Mouse (Mus musculus): ENCODE measurements around the gene Zfp740. TPM values are rescaled to one million over a fixed set of nuclear protein-coding genes. Genes with fewer than 3 reads are reported as not detected.

The Zfp740 gene
- polyA plus RNA-seq, 1 experiment: 30.2 TPM

DNA sequence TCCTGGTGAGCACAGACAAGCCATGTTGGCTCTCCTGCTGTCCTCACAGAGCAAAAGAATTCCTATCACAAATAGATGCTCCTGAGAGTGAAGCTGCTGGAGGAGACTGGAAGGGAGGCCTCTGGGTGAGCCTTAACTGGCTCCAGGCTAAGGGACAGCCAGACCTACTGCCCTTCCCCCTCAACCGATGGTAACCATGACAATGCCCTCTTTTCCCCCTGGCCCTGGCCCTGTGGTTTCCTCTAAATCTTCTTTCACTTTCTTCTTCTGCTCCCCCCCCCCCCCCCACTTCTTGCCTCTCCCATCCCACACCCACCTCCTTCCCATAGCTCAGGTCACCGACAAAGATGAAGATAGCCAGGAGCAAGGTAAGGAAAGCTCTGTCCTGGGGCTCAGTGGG, 30.8 kb downstream of the Zfp740 start:
- 0% methylated on average over 2 of the region's 2 CpGs for WGBS
- Histone ChIP-seq H3K27ac (ENCODE audit: insufficient read depth, low read length) (peak overlapping the region; percentile 68), H3K4me1 (ENCODE audit: control insufficient read depth, insufficient read depth, insufficient read length) (peaks cover 40% of the 10 kb centered on the region), H3K36me3 (ENCODE audit: control insufficient read depth, insufficient read depth, low read length) (no peaks in the 10 kb centered on the region), H3K27me3 (ENCODE audit: control insufficient read depth, insufficient read depth, low read length) (no peaks in the 10 kb centered on the region), H3K4me3 (ENCODE audit: extremely low read depth, insufficient read depth, insufficient read length) (no peak overlapping the region; the same call in 1 of the 2 replicates)
- TF ChIP-seq POLR2A (IDR thresholded peaks at IDR 0.05; ENCODE audit: low read depth, low read length): no peak
- no peak for TF ChIP-seq CTCF (IDR thresholded peaks at IDR 0.05; ENCODE audit: extremely low read depth, insufficient read depth, insufficient read length, insufficient replicate concordance)
- DNase-seq (ENCODE audit: low read depth in 1 of 2, low spot score in 2 of 2): peak in 1 of 2 experiments; percentile 56

DNA sequence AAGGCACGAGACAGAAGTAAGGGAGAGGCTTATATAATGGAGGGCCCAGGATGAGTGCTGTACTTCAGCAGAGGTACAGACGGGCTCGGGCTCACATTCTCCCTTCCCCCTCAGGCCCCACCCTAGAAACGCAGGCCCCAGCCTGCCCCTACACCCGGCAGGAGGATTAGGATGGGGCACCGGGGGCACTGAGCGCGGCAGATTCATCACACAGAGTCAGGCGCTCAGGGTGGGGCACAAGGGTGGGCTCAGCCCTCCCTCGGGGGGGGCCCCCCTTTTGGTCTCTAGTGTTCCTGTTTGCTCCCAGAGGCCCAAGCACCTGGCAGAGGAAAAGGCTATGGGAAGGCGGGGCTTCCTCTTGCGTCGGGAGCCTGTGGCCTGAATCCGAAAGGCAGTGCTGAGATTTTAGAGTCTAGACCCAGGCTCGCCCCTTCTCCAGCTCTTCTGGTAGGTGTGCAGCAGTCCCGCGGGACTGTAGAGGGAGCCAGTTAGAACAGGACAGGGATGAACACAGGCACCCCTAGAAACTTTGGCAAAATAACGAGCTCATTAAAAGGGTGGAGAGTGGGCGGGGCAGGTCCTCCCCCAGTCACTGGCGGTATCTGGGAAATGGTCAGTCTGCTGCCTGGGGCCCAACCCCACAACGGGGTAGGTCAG, 32.5 kb downstream of the Zfp740 start:
- no peak for DNase-seq (ENCODE audit: low read depth in 1 of 2, low spot score in 2 of 2)
- Histone ChIP-seq H3K27me3 (ENCODE audit: control insufficient read depth, insufficient read depth, low read length) (no peaks in the 10 kb centered on the region), H3K4me3 (ENCODE audit: extremely low read depth, insufficient read depth, insufficient read length) (peak overlapping the region; percentile 14; the same call in 1 of the 2 replicates), H3K27ac (ENCODE audit: insufficient read depth, low read length) (peak overlapping the region; percentile 38), H3K36me3 (ENCODE audit: control insufficient read depth, insufficient read depth, low read length) (no peaks in the 10 kb centered on the region), H3K4me1 (ENCODE audit: control insufficient read depth, insufficient read depth, insufficient read length) (peaks cover 40% of the 10 kb centered on the region)
- TF ChIP-seq POLR2A (IDR thresholded peaks at IDR 0.05; ENCODE audit: low read depth, low read length): no peak
- TF ChIP-seq CTCF (IDR thresholded peaks at IDR 0.05; ENCODE audit: extremely low read depth, insufficient read depth, insufficient read length, insufficient replicate concordance): no peak
- 21% methylated on average over 21 of the region's 21 CpGs for WGBS

DNA sequence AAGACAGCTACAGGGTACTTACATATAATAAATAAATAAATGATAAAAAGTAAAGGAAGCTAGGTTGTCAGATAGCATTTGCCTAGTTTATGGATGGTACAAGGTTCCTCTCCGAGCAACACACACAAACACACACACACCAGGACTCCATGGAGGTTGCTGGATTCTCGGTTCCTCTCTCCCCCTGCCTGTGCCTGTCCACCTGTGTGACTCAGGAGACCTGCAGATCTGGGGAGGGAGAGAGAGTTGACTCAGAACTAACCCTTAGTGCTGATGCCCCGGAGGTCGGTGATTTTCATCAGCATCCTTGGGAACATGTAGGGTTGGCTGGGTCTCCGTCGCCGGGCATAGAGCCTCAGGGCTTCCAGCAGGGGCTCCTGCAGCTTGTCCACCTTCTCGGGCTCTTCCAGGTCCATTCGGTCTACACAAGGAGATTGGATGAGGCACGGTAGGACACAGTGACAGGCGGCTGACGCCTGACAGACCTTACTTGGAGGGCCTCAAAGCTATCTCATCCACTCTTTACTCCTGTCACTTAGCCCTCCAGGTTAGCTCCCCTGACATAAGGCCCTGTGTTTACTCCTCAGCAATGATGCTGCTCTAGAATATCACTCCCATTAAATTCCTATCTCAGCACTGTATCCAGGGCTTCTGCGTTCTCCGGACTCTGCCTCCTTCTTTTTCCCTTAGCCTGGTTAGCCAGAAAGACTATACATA, 35.7 kb downstream of the Zfp740 start:
- Histone ChIP-seq H3K4me3 (ENCODE audit: extremely low read depth, insufficient read depth, insufficient read length) (no peak overlapping the region), H3K4me1 (ENCODE audit: control insufficient read depth, insufficient read depth, insufficient read length) (peaks cover 27% of the 10 kb centered on the region; the same call in 1 of the 2 replicates), H3K27me3 (ENCODE audit: control insufficient read depth, insufficient read depth, low read length) (no peaks in the 10 kb centered on the region), H3K36me3 (ENCODE audit: control insufficient read depth, insufficient read depth, low read length) (no peaks in the 10 kb centered on the region), H3K27ac (ENCODE audit: insufficient read depth, low read length) (no peak overlapping the region)
- no peak for TF ChIP-seq CTCF (IDR thresholded peaks at IDR 0.05; ENCODE audit: extremely low read depth, insufficient read depth, insufficient read length, insufficient replicate concordance)
- TF ChIP-seq POLR2A (IDR thresholded peaks at IDR 0.05; ENCODE audit: low read depth, low read length): no peak
- 90% methylated on average over 14 of the region's 14 CpGs for WGBS
- no peak for DNase-seq (ENCODE audit: low read depth in 1 of 2, low spot score in 2 of 2)

GRCm38 (mm10) chr15:102239260-102239590, 36.2 kb downstream of the Zfp740 start:
- H3K27me3 ChIP-seq (ENCODE audit: control insufficient read depth, insufficient read depth, low read length): no peaks in the 10 kb centered on the region
- TF ChIP-seq CTCF (IDR thresholded peaks at IDR 0.05; ENCODE audit: extremely low read depth, insufficient read depth, insufficient read length, insufficient replicate concordance) (peak; percentile 90), POLR2A (IDR thresholded peaks at IDR 0.05; ENCODE audit: low read depth, low read length) (no peak)
- 20% methylated on average over 9 of the region's 9 CpGs for WGBS
- peaks cover 21% of the 10 kb centered on the region; the same call in 1 of the 2 replicates for H3K4me1 ChIP-seq (ENCODE audit: control insufficient read depth, insufficient read depth, insufficient read length)
- no peak overlapping the region for H3K4me3 ChIP-seq (ENCODE audit: extremely low read depth, insufficient read depth, insufficient read length)
- H3K36me3 ChIP-seq (ENCODE audit: control insufficient read depth, insufficient read depth, low read length): no peaks in the 10 kb centered on the region
- H3K27ac ChIP-seq (ENCODE audit: insufficient read depth, low read length): no peak overlapping the region
- peak; percentile 36 to 77 for DNase-seq (ENCODE audit: low read depth in 1 of 2, low spot score in 2 of 2)

- peaks cover 15% of the 10 kb centered on the region; the same call in 1 of the 2 replicates for H3K4me1 ChIP-seq (ENCODE audit: control insufficient read depth, insufficient read depth, insufficient read length)
Measured at GRCm38 (mm10) chr15:102239851-102240250, 36.8 kb downstream of the Zfp740 start.

GRCm38 (mm10) chr15:102240607-102241006, 37.6 kb downstream of the Zfp740 start:
- H3K27ac ChIP-seq (ENCODE audit: insufficient read depth, low read length): no peak overlapping the region
- WGBS: 82% methylated on average over 4 of the region's 4 CpGs
- H3K27me3 ChIP-seq (ENCODE audit: control insufficient read depth, insufficient read depth, low read length): no peaks in the 10 kb centered on the region
- no peaks in the 10 kb centered on the region for H3K36me3 ChIP-seq (ENCODE audit: control insufficient read depth, insufficient read depth, low read length)
- H3K4me3 ChIP-seq (ENCODE audit: extremely low read depth, insufficient read depth, insufficient read length): no peak overlapping the region
- H3K4me1 ChIP-seq (ENCODE audit: control insufficient read depth, insufficient read depth, insufficient read length): peaks cover 8% of the 10 kb centered on the region; the same call in 1 of the 2 replicates
- no peak for DNase-seq (ENCODE audit: low read depth in 1 of 2, low spot score in 2 of 2)
- TF ChIP-seq CTCF (IDR thresholded peaks at IDR 0.05; ENCODE audit: extremely low read depth, insufficient read depth, insufficient read length, insufficient replicate concordance) (no peak), POLR2A (IDR thresholded peaks at IDR 0.05; ENCODE audit: low read depth, low read length) (no peak)

More at GRCm38 (mm10) chr15:102239851-102240250, 36.8 kb downstream of the Zfp740 start:
- TF ChIP-seq POLR2A (IDR thresholded peaks at IDR 0.05; ENCODE audit: low read depth, low read length): no peak
- TF ChIP-seq CTCF (IDR thresholded peaks at IDR 0.05; ENCODE audit: extremely low read depth, insufficient read depth, insufficient read length, insufficient replicate concordance): no peak
- DNase-seq (ENCODE audit: low read depth in 1 of 2, low spot score in 2 of 2): no peak
- Histone ChIP-seq H3K36me3 (ENCODE audit: control insufficient read depth, insufficient read depth, low read length) (no peaks in the 10 kb centered on the region), H3K4me3 (ENCODE audit: extremely low read depth, insufficient read depth, insufficient read length) (no peak overlapping the region), H3K27ac (ENCODE audit: insufficient read depth, low read length) (no peak overlapping the region), H3K27me3 (ENCODE audit: control insufficient read depth, insufficient read depth, low read length) (no peaks in the 10 kb centered on the region)
- 84% methylated on average over 11 of the region's 11 CpGs for WGBS

Measured in spleen, adult 2 months (tissue).